Mouse (Mus musculus): Measurements from ENCODE around the gene Cd80. TPM values are rescaled to one million over a fixed set of nuclear protein-coding genes. Genes with fewer than 3 reads are reported as not detected.

Cd80 gene
- polyA plus RNA-seq, 1 experiment, result 0.33 TPM

DNA sequence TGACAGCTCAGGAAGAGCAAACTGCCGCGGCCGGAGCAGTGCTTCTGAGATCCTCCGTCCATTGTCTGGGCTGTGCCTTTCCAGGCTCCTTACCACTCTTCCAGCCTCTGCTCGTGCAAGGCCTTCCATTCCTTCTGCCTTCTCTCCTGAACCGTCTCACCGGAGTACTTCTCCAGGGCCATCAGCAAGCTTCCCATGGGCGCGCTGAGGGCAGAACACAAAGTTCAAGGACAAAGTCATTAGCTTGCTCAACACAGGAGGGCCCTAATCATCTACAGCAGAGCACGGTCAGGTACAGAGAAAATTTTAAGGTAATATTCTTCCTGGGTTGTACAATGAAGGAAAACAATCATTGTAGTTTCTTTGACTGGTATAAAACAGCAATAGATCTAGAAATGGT lies 47.1 kb downstream of the Cd80 start:
- TF ChIP-seq POLR2A (IDR thresholded peaks at IDR 0.05; ENCODE audit: borderline replicate concordance, extremely low read depth, insufficient read depth, insufficient read length, poor library complexity, severe bottlenecking) (no peak), CTCF (IDR thresholded peaks at IDR 0.05; ENCODE audit: borderline replicate concordance, extremely low read depth, insufficient read depth, insufficient read length) (no peak)
- no peak for DNase-seq (ENCODE audit: low read depth)

DNA sequence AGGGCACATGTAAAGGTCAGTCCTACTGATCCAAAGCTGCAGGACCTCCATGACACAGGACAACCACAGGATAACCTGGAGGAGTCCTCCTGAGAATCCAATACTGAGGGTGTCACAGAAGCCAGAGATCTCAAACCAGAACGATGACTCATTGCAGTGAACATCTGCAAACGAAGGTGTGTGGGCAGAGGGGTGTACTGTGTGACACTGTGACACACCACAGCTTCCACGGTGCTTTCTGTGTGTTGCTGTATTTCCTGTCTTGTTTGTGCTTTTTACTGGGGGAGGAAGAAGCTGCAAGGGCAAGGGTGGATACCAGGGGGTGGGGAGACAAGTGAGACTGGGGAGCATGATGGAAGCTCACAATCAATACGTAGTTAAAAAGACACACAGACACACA lies 48.2 kb downstream of the Cd80 start:
- DNase-seq (ENCODE audit: low read depth), result no peak
- TF ChIP-seq CTCF (IDR thresholded peaks at IDR 0.05; ENCODE audit: borderline replicate concordance, extremely low read depth, insufficient read depth, insufficient read length) (no peak), POLR2A (IDR thresholded peaks at IDR 0.05; ENCODE audit: borderline replicate concordance, extremely low read depth, insufficient read depth, insufficient read length, poor library complexity, severe bottlenecking) (no peak)

DNA sequence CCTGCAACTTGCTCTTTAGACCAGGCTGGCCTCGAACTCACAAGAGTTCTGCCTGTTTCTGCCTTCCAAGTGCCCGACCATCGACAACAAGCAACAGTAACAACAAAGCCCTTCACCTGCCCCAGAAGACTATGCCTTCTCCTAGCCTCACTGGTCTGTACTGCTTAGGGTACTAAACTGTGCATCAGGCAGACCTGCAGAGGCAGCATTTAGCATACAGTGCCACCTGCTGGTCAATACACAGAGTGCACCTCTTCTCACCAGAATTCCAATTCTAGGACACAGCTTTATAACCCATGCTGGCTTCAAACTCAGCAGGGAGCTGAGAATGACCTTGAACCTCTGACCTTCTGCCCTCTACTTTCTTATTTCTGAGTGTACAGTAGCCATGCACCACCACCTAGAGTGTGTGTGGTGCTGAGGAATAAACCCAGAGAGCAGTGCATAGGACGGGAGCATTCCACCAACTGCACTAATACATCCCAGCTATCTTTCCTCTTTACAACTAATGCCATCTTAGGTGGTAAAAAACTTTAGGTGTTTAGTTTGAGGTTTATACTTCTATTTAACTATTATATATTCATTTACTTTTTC lies 50.8 kb downstream of the Cd80 start:
- no peak for TF ChIP-seq POLR2A (IDR thresholded peaks at IDR 0.05; ENCODE audit: borderline replicate concordance, extremely low read depth, insufficient read depth, insufficient read length, poor library complexity, severe bottlenecking)
- TF ChIP-seq CTCF (IDR thresholded peaks at IDR 0.05; ENCODE audit: borderline replicate concordance, extremely low read depth, insufficient read depth, insufficient read length), result peak; percentile 87; the same call in 1 of the 2 replicates
- peak; percentile 83 for DNase-seq (ENCODE audit: low read depth)

DNA sequence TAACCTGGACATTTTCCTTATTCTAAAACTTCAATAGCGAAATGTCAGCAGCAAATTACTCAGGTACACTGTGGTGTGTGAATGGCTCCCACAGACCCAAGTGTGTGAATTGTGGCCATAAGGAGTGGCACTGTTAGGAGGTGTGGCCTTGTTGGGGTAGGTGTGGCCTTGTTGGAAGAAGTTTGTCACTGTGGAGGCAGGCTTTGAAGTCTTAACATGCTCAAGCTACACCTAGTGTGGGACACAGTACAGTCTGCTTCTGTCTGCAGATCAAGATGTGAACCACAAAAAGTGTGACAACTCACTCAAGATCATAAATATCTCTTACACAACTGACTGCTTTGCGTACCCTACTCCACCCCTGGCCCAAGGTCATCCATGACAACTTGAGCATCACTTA lies 55.5 kb downstream of the Cd80 start:
- TF ChIP-seq CTCF (IDR thresholded peaks at IDR 0.05; ENCODE audit: borderline replicate concordance, extremely low read depth, insufficient read depth, insufficient read length) (no peak), POLR2A (IDR thresholded peaks at IDR 0.05; ENCODE audit: borderline replicate concordance, extremely low read depth, insufficient read depth, insufficient read length, poor library complexity, severe bottlenecking) (no peak)

DNA sequence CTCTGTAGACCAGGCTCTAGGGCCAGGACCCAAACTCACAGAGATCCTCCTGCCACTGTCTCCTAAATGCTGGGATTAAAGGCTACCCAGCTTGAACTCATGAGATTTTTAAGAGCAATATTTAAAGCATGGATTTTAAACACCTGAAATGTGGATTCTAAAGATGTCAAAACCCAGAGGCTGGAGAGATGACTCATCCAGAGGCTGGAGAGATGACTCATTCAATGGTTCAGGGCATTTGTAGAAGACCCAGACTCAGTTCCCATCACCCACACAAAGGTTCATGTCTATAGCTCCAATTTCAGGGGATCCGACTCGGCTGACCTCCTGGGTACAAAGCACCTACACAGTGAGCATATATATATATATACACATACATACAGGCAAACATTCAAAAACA lies 63.8 kb downstream of the Cd80 start:
- no peak for TF ChIP-seq POLR2A (IDR thresholded peaks at IDR 0.05; ENCODE audit: borderline replicate concordance, extremely low read depth, insufficient read depth, insufficient read length, poor library complexity, severe bottlenecking)
- no peak for TF ChIP-seq CTCF (IDR thresholded peaks at IDR 0.05; ENCODE audit: borderline replicate concordance, extremely low read depth, insufficient read depth, insufficient read length)
- DNase-seq (ENCODE audit: low read depth), result no peak

More for the DNA sequence above, 55.5 kb downstream of the Cd80 start:
- no peak for DNase-seq (ENCODE audit: low read depth)

DNA sequence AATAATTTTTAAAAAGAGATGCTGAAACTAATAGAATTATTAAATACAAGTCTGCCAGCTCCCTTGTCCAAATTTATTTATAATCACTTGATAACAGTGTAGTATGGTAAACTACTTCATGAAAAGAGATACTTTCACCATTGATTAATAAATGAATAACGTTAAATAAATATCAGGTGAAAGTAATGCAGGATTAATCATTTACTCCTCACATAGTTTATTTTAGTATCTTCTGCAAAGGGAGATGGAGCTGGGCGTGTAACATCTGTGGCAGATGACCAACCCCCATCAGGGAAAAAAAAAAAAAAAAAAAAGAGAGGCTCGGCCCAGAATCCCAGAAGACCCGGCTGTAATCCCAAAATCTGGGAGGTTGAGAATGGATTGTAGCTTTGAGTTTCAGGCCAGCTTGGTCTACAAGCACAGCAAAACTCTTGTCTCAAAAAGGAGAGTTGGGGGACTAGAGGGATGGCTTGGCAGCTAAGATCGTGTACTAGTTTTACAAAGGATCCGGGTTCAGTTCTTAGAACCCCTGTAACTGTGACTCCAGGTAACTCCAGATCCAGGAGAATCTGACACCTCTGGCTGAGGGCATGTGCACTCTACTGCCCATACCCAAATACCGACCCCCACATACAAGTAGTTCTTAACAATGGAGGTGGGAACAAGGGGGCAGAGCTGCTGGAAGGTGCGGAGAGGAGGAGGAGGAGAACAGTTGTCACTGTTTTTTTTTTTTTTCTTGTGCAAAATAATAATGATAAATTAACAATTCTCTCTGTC lies 66.0 kb downstream of the Cd80 start:
- TF ChIP-seq CTCF (IDR thresholded peaks at IDR 0.05; ENCODE audit: borderline replicate concordance, extremely low read depth, insufficient read depth, insufficient read length) (no peak), POLR2A (IDR thresholded peaks at IDR 0.05; ENCODE audit: borderline replicate concordance, extremely low read depth, insufficient read depth, insufficient read length, poor library complexity, severe bottlenecking) (no peak)
- no peak for DNase-seq (ENCODE audit: low read depth)

DNA sequence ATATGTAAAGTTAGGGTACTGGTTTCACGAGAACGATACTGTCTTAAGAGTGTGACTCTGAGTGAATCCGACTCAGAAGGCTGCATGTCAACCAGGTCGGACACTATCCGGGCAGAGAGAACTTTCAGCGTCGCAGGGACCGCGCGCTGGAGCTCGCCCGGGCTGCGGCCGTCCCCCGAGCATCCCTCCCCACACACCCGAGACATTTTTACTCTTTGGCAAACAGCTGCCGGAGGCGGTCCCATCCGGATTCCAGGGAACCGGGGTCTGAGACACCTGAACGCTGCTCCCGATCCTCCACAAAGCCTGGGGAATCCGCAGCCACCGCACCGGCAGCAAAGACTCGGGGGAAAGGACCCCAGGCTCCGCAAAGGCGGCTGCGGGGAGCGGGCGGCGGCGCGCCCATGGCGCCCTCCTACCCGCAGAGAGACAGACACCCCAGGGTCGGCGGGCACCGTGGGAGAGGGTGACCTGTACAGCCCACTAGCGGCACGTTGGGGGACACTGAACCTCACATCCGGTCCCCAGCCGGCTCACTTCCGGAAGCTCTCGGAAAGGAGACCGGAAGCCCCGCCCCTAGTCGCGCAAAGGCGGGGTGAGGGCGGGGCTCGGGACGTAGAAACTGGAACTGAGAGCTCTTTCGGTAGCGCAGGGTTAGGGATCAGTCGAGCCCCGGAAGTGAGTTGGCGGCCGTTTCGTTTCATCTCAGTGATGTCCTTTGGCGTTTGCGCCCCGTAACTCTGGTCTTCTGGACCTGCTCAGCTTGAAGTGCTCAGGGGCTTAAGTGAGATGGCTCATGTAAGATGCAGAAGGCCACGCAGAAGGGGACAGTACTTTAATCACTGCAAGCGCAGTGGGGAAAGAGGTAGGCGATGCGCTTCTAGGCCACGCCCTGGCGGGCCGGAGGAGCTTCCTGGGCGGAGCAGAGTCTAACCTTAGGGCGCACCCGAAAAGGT lies 67.0 kb downstream of the Cd80 start, which contains the start of gene Timmdc1:
Gene Timmdc1 (minus strand): TSS at position 535 of the 956 bp plus-strand sequence.
- TF ChIP-seq POLR2A (IDR thresholded peaks at IDR 0.05; ENCODE audit: borderline replicate concordance, extremely low read depth, insufficient read depth, insufficient read length, poor library complexity, severe bottlenecking) (peak; percentile 52; the same call in 1 of the 2 replicates), CTCF (IDR thresholded peaks at IDR 0.05; ENCODE audit: borderline replicate concordance, extremely low read depth, insufficient read depth, insufficient read length) (peak; percentile 10; the same call in 1 of the 2 replicates)
- peak; percentile 98 for DNase-seq (ENCODE audit: low read depth)

DNA sequence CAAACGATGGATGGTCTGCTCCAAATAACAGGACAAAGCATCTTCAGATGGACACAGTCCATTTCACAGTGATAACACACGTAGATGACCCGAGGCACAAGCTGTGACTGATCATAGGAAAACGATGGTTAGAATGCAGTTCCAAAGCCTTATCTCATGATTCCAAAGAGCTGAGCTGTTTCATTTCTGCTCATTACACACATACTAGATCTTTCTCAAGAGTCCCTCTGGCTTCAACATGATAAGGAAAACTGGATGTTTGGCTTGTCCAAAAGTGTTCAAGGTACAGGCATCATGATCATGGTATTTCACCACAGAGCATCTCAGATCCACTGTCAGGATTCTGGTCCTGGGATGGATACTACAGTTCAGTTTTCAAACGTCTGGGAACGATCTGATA lies 70.9 kb downstream of the Cd80 start:
- no peak for DNase-seq (ENCODE audit: low read depth)
- TF ChIP-seq CTCF (IDR thresholded peaks at IDR 0.05; ENCODE audit: borderline replicate concordance, extremely low read depth, insufficient read depth, insufficient read length) (no peak), POLR2A (IDR thresholded peaks at IDR 0.05; ENCODE audit: borderline replicate concordance, extremely low read depth, insufficient read depth, insufficient read length, poor library complexity, severe bottlenecking) (no peak)

DNA sequence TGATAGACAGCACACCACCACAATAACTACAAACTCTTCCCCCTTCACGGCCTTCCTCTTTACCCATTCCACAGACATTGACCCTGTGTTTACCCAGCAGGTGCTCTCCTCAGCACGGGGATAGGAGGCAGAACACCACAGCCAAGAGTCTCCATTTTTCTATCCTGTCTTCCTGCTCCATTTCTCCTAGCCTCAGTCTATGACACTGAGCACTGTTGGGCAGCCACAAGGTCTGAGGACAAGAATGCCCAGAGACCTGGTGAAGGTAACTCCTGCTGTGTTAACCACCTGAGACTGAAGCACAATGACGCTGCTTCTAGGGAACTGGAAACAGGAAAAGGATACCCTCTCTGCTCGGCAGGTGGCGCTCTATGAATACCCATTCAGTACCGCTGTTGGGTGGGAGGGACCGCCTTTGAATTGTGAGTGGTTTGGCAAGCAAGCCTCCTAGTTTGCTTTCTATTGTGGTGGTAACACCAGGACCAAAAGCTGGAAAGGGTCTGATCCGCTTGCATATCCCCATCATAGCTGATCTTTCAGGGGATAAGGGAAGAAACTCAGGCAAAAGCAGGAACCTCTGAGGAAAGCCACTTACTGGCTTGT lies 81.3 kb downstream of the Cd80 start:
- TF ChIP-seq CTCF (IDR thresholded peaks at IDR 0.05; ENCODE audit: borderline replicate concordance, extremely low read depth, insufficient read depth, insufficient read length), result peak; percentile 76
- TF ChIP-seq POLR2A (IDR thresholded peaks at IDR 0.05; ENCODE audit: borderline replicate concordance, extremely low read depth, insufficient read depth, insufficient read length, poor library complexity, severe bottlenecking), result no peak

DNA sequence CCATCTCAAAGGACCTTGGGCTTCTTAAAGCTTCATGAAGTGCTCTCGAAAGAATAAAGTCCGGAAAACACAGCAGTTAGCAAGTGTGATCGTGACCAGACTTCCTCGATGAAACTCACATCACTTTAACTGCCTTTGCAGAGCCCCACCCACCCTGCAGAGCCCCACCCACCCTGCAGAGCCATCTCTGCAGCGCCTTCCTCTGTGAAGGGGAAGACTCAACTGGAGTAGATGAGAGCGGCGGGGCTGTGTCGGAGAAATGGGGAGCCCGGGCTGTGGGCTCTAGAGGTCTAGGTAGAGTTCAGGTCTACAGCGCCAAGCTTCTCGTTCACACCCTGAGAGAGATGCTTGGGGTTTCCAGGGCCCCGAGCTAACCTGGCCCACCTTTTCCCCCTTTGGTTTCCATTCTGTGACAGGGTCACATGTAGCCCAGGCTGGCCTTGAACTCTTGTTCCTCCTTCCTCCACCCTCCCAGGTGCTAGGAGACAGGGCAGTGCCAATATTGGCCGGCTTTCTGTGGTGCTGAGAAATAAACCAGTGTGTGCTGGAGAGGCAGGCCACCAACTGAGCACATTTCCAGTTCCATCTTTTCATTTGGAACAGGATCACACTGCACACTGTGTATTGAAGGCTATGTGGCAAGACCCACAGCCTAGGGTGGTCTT lies 83.5 kb downstream of the Cd80 start:
- no peak for DNase-seq (ENCODE audit: low read depth)
- TF ChIP-seq POLR2A (IDR thresholded peaks at IDR 0.05; ENCODE audit: borderline replicate concordance, extremely low read depth, insufficient read depth, insufficient read length, poor library complexity, severe bottlenecking) (no peak), CTCF (IDR thresholded peaks at IDR 0.05; ENCODE audit: borderline replicate concordance, extremely low read depth, insufficient read depth, insufficient read length) (no peak)

More for the DNA sequence above, 81.3 kb downstream of the Cd80 start:
- peak; percentile 84 for DNase-seq (ENCODE audit: low read depth)

Other genes with a start within 250 kb of the Cd80 start
- gene Nr1i2, start 160.7 kb upstream of the Cd80 start, polyA plus RNA-seq (2012; rRNA removed), result not detected in 2 replicates
- gene Maats1, start 113.4 kb upstream of the Cd80 start, polyA plus RNA-seq (2012; rRNA removed), result 0.49 and 1.4 TPM in 2 replicates
- gene Cox17, start 108.6 kb upstream of the Cd80 start, polyA plus RNA-seq (2012; rRNA removed), result 62.9 and 69.0 TPM in 2 replicates
- gene Gm21987, start 108.5 kb upstream of the Cd80 start, polyA plus RNA-seq (2012; rRNA removed), result not detected in 2 replicates
- 0.81 and 0.85 TPM in 2 replicates for gene Popdc2, start 93.4 kb upstream of the Cd80 start, polyA plus RNA-seq (2012; rRNA removed)
- gene Pla1a, start 22.4 kb upstream of the Cd80 start, polyA plus RNA-seq (2012; rRNA removed), result 0.25 and 0.37 TPM in 2 replicates
- 73.8 and 77.3 TPM in 2 replicates for gene Adprh, start 2.9 kb upstream of the Cd80 start, polyA plus RNA-seq (2012; rRNA removed)
- gene Timmdc1, start 67.1 kb downstream of the Cd80 start, polyA plus RNA-seq (2012; rRNA removed), result 18.5 and 19.1 TPM in 2 replicates
- 60.4 and 66.6 TPM in 2 replicates for gene Poglut1, start 94.7 kb downstream of the Cd80 start, polyA plus RNA-seq (2012; rRNA removed)
- 86.0 and 112 TPM in 2 replicates for gene Tmem39a, start 103.1 kb downstream of the Cd80 start, polyA plus RNA-seq (2012; rRNA removed)

All from brain, embryonic 14.5 days (tissue).